Mouse (Mus musculus) frontal cortex, adult (tissue): ENCODE data around the gene Tmem255a.
"Not testable (repeated sequence)": the region's sequence is repeated elsewhere in the genome, so short reads cannot be mapped to it uniquely, and the experiment has no call there.

Experiments used
- ATAC-seq: cut with Nextera tagmentation; 2 replicates; pipeline ENCODE4 v1.9.2; 2017; ENCODE audit warnings: mild to moderate bottlenecking, moderate library complexity, mixed read lengths; ENCODE audit not compliant: low TSS enrichment

Tmem255a gene

DNA sequence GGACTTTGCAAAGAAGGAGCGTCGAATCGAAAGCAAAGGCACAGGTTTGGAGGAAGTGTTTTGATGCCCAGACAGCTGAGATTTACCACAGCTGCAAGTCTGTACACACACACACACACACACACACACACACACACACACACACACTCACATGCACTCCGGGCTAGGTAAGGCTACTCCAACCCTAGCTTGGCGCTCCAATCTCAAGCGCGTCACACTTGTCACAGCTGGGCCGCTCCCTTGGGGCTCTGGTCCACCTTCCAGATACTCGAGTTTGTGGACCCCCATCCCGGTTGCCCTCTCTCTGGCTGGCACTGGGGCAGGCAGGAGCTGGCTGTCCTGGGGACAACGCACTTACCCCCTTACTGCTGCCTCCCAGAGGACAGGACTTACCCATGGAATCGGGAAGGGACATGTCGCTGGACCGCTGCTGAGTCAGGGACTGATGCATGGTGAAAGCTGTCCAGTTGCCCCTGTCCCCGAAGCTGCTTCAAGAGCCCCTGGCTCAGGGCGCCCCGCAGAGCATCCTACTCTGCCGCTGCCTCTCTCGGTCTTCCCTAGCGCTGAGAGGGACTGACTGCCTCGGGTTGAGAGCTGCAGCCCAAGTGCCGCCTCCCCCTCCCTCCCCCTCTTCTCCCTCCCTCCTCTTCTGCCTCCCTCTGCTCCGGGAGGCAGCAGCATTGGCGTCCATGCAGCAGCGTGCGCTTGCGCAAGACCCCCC is at the start of gene Tmem255a:
Tmem255a (minus strand) TSS at position 589 of the 721 bp plus-strand sequence.
- peak; percentile 82 for ATAC-seq

DNA sequence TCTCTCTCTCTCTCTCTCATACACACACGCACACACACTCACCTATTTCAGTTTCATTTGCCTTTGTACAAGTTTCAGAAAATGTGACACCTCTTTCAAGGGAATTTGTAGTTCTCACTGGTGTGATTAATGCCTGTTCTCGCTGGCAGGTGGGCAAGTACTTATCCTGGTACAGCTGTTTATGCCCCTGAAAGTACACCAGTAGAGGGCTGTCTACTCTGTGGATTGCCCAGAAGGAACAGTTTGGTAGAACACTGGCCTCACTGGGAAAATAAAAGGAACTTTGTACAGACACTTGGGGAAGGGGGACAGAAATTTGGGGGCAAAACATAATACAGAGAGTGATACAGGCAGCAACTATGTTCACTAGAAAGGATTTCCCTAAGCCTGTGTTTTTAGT is 7.4 kb upstream of the Tmem255a start:
- no peak for ATAC-seq

DNA sequence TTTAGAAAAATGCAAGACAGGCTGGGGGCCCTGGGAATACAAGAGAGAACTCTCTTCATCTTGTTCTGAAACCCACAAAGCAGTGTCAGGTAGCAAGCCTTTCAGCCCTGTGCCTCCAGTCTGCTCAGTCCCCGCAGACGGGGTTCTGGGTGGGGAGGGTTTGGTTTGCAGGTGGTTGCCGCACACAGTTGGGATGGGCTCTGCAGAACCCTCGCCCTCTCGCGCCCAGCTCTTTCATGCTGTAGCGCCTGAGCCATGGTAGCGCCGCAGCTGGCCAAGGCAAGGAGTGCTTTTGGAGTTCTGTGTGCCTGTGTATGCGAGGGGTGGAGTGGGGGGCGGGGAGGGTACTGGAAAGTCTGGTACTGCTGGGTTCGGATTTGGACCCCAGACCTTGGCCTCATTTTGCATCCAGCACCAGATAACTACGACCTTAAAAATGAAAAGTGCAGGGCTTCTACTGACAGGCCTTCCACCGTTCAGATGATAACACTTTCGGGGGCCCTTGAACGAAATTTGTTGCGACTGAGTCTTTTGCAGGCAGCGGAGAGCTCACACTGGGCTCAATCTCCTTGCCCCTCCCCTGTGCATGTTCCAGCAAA is 1.8 kb downstream of the Tmem255a start:
- peak; percentile 77 for ATAC-seq

DNA sequence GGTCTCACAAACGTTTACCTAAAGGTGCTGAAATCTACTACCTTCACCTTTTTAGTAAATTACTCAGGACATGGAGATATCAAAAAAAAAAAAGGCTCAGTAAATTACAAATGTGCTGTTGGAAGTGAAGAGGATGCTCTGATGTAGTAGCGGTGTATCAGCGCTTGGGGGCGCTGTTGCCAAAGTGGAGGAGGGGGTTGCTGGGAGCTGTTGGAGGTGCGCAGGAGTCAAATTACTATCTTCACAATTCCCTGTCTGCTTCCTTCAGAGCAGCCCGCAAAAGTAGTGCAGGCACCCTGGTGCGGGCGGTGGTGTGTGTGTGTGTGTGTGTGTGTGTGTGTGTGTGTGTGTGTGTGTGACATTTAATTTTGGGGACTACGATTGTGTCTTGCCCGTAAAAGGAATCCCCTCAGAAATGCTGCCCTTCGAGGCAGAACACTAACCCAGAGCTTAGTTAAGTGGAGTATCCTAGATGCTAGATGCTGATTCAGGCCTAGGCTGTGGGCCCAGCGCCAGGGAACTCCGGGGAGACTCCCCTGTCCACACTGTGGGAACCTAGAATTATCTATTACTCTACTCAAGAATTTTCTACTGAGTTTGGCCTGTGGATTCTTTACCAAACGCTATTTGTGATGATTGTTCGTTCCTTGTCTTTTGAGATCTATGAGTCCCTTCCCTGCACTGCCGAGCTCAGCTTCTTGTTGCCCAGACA is 2.4 kb downstream of the Tmem255a start:
- peak; percentile 51 for ATAC-seq

DNA sequence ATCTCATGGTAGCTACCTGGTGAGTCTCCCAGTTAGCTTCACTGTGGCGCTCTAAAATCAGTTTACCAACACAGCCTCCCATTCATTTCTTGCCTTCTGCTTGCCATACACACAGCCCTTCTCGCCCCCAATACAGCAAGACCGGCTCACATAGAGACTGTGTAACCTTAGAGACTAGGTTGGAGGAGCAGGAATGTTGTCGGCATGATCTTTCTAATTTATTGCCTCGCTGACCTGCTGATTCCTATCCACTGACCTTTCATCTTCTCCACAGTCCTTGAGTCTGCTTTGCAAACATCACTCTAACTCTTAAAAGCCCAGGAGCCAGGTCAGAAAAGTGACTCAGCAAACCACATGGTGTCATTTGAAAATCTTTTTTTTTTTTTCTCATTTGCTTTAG is 4.6 kb downstream of the Tmem255a start:
- no peak for ATAC-seq

DNA sequence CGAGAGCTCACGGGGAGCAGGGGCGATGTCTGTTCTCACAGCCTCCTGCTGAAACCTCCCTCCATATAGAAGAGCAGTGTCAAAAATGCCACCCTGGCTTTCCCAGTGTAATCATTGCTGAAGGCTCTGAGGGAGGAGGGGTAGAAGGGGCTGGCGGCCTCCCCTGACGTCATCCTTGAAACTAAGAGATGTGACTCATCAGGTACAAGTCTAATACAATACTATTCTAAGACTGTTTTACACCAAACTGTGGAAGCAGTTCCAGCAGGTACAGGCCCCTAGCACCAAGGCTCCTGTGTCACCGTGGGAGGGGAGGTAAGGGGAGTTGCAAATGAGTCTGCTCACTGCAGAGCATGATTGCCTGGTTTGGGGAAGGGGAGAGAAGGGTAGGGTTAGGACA is 5.1 kb downstream of the Tmem255a start:
- ATAC-seq, result no peak

DNA sequence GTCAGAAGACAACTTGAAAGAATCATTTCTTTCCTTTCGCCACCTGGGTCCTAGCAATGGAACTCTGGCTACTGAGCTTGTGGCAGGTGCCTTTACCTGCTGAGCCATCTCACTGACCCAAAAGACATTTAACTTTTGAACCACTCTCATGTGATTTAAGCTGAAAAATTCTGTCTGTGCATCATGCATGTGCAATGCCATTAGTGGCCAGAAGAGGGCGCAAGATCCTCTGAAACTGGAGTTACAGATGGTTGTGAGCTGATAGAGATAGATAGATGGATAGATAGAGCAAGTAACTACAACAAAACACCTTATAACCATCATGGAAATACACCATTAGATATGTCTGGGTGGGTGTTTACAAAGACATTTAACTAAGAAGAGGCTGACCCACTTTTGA is 14.5 kb downstream of the Tmem255a start:
- ATAC-seq, result no peak

DNA sequence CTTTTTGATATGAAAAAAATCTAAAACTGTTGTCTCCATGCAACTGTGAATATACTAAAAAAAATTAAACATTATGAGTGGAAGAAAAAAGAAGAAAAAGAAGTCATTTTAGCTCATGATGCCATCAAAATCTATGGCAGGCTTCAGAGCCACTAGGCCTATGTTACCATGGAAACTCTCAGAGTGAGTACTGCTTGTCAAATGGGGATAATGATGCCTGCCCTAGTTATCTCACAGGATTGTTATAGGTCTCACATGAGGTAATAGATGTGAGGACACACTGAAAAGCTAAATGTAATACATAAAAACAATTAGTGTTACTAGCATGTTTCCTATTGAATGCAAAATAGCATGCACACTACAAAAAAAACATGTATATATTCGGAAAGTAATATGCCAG is 22.4 kb downstream of the Tmem255a start:
- no peak for ATAC-seq

DNA sequence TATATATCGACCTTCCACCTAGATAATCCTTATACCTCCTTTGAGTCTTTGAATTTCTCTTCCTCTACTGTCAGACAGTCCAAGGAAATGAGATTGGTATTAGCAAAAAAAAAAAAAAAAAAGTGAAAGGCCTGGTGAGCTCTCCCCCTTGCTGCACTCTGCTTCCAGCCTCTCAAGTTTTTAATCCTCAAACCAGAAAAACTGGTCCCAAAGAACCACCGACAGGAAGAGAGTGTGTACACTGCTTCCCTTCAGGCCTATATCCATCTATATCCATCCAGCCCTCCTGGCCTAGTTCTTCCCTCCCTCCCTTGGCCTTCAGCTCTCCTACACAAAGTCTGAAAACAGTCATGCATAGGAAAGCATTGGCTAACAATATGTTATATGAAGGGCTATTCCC is 29.5 kb downstream of the Tmem255a start:
- ATAC-seq, result no peak

DNA sequence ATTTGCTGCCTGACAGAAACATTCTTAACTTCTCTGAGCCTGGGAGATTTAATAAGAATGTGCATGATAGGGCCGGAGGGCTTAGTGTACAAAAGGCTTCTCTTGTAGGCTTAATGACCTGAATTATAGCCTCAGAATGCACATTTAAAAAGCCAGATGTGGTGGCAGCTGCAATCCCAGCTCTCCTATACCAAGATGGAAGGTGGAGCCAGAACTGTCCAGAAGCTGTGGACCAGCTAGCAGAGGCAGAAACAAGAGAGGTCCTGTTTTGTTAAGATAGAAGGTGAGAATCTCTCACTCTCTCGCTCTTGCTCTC is 34.6 kb downstream of the Tmem255a start:
- ATAC-seq, result no peak

DNA sequence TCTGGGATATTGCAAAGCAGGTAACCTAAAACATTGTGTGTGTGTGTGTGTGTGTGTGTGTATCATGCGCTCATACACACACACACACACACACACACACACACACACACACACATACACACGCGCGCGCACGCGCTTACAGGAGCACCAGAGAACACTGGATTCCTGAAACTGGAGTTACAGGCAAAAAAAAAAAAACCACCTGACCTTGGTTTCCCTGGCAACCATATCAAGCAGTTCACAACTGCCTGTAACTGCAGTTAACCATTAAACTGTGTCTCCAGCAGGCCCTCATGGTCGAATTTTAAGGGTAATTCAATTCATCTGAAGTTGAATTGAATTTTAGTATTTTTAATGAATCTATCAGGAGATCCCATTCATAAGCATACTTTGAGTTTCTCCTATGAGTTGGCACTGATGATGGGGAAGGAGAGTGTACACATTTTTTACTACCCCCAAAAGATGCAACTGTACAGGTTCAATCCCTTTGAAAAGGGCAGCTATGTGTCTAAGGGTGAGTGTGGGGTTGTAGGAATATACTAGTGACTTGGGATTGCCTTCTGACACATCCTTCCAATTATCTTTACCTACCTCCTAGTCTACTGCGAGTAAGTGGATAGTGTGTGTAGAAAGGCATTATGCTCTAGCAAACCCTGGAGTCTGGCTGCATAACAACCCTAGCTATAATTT is 35.1 kb downstream of the Tmem255a start:
- ATAC-seq, result no peak

DNA sequence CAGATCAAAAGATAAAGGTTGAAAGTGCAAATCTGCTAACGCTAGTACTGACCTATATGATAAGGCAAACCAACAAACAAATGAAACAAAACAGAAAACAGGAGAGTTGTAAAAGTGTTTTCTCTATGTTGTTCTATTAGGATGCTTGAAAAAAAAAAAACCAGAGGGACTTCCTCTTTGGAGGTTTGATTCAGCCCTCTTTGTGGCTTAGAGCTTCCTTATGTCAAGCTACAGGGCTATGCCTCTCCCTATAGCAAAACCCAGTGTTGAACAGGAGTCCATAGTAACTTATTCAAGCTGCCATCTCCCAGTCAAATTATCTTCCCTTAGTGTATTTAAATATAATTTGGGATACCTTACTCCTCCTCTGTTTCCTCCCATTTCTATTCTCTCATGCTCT is 44.8 kb downstream of the Tmem255a start:
- ATAC-seq, result no peak

DNA sequence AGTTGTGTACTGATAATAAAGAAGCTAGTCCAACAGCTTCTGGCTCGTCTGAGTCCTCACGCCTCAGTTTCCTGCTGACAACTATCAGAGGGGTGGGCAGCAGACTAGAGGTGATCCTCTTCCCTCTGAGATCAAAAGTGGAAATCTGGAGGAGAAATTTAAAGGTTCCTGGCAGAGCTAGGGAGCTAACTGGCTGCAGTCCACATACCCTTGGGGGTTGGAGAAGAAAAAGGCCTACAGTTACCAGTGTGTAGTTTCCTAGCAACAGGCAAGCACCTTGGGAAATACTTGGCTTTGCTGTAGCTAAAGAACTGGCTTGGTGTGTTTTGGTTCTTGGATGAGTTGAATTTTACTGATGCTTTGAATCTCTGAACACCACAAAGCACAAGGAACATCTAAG is 50.4 kb downstream of the Tmem255a start:
- peak; percentile 93 for ATAC-seq

DNA sequence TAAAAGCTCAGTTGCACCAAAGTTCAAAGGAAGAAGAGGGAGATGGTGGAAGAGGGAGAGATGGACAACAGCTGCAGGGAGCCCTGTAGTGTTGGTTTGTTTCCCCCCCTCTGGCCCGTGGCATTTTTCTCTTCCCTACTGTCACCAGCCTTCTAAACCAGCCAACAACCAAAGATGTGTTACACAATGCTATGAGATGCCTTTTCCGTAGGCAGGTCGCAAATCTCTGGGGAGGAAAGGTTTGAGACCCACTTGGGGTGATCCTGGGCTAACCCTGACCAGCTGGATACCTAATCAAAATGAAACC is 61.8 kb downstream of the Tmem255a start:
- 0 out of 2 replicates have a peak, but pooled peaks have one; percentile 12 for ATAC-seq

DNA sequence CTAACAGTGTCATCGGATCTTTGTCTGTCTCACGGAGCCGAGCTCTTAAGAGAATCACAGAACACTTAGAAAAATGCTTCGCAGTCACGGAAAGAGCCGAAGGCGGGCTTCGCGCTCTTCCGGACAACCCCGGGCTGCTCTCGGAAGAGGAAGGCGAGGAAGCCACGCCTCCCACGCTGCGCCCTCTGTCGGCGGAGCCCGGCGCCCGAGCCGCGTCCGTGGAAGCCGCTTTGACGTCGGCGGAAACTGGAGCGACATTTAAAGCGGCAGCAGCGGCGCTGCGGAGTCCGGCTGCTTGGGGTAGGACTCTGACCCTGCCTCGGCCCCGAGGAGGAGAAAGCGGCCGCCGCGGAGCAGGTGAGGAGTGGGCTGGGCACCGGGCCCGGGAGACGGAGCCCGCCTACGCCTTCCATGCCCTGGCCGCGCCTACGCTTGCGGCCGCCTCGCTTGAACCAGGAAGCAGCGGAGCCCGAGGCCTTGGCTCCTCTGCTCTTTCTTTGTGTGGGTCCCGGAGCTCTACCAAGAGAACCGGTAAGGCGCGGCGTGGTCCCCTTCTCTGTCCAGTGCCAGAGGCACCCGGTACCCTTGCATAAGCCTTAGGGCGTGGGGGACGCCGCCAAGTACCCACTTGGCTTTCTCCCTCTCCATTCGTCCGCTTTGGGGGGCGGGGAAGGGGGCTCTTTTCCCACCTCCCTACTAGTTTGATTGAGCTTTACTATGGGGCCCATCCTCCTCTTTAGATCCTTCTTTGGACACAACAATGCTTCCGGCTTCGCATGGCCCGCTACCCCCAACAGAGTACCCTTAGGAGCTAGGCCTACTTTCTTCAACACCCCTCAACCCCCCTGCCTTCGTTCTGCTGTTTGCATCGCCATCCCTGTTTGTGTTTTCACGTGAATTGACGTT is 62.4 kb downstream of the Tmem255a start, which contains the start of gene Zbtb33:
Zbtb33 (plus strand) TSS at position 242 of the 906 bp plus-strand sequence.
- peak; percentile 98 for ATAC-seq

DNA sequence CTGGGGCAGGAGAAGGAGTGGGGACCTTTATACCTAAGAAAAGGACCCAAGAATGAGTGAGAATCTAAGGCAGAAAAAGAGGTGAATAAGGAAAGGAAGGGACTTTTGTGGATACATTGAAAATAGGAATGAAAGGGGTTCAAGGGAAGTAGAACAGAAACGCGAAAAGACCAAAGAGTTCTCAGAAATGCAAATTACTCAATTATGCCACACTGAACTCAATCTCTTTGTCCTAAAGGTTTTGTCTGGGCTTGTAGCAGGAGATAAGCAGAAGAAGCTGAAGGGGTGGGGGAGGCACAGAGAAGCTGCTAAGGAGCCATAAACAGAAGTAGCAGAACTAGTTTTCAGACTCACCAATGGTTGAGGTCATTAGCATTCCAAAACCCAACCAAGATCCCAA is 66.7 kb downstream of the Tmem255a start:
- no peak for ATAC-seq

DNA sequence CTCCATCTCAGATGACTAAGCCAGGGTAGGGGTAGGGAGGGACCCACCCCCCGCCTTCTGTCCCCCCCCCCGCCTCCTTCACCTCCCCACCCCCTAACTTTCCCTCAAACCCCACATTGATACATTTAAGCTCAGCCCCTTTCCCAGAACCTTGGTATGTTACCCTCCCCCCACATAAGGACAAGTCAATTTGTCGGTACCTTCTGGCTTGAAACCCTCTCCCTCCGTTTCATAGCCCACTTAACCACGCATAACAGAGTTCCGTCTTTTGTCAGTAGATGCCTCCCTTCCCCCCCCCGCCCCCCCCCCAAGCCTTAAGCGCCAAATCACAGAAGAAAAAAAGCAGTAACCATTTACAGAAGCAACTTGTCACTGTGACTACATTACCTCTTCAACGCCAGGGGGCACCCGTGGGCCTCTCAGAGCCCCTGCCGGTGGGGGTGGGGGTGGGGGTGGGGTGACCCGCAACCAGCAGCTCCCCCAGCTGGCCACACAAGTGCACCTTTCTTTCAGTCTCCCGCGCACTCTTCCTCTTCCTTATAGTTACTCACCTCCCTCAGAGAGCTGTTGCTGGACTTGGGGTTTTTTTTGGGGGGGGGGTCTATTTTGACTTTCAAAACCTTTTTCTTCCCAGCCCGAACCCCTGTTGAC is 70.5 kb downstream of the Tmem255a start:
- no peak for ATAC-seq

DNA sequence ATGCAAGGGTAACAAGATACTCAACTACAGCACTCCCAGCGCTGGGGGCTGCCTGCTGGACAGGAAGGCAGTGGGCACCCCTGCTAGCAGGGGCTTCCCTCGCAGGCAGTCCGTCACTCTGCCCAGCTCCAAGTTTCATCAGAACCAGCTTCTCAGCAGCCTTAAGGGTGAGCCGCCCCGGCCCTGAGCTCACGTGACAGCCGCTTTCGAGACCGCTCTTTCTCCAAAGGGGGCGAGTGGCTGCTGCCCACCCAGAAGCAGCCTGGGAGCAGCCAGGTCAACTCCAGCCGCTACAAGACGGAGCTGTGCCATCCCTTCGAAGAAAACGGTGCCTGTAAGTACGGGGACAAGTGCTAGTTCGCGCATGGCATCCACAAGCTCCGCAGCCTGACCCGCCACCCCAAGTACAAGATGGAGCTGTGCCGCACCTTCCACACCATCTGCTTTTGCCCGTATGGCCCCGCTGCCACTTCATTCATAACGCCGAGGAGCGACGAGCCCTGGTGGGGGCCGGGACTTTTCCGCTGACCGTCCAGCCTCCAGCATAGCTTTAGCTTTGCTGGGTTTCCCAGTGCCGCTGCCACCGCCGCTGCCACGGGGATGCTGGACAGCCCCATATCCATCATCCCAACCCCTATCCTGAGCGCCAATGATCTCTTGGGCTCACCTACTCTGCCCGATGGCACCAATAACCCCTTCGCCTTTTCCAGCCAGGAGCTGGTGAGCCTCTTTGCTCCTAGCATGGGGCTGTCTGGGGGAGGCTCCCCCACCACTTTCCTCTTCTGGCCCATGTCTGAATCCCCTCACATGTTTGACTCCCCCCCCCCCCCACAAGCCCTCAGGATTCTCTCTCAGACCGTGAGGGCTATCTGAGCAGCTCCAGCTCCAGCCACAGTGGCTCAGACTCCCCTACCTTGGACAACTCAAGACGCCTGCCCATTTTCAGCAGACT is 71.3 kb downstream of the Tmem255a start:
- ATAC-seq, result no peak

DNA sequence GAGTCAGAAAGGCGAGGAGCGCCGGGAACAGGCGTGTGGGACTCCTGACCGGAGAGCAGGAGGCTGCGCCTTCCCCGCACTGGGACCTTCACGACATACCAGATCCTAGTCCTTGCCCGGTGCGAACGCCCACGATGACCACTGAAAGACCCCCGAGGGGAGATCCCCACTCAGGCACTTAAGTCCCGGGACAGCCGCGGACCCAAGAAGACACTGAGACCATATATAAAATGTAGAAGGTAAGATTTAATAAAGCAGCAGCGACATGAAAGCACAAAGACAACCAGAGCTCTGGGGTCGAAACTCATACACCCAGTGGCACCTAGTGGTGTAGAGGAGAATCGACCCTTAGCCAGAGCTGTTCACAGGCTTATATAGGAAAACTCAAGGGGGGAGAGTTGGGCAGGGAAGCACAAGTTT is 72.3 kb downstream of the Tmem255a start:
- not testable (repeated sequence) for ATAC-seq

DNA sequence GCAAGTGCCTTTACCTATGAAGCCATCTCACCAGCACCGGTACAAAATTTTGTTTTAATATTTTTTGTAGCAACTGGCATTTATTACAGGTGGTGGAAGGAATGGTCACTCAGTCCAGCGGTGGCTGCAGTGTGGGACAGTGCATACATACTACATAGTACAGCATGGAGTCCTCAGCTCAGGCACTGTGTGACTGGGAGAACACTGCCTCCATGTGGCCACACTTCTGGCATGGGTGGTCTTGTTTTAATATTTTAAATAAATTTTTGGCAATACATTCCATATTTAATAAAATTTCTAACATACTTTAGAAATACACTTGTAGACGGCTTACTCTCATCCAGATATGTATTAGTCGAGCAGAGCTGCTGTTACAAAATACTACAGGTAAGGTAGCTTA is 85.6 kb downstream of the Tmem255a start:
- no peak for ATAC-seq
